Mouse (Mus musculus): ENCODE measurements around the gene Gm20388.

DNA sequence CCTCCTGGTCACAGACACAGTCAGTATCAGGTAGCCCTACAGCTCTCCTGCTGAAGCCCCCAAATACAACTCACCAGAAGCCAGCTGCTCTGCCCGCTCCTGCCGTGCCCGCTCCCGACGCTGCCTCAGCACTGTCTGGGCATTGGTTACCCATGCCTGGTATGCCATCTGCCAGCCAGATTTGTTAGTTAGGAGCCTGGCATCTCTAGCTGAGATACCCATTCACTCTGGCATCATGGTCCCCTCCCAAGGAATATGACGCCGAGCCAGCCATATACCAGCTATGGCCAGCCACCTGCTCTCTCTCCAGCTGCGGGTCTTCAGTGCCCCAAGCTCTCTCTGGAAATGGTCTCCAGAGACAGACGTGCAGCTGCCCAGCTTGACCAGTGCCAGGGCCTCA, 2577.7 kb downstream of the Gm20388 start:
- TF ChIP-seq CTCF (IDR thresholded peaks at IDR 0.05; ENCODE audit: low read depth, low read length) (no peak), POLR2A (IDR thresholded peaks at IDR 0.05; ENCODE audit: insufficient read depth, low read length) (no peak)

Data from ES-Bruce4 (cell line).